Mouse (Mus musculus): ENCODE measurements around the gene Pde4d. TPM values are rescaled to one million over a fixed set of nuclear protein-coding genes. Genes with fewer than 3 reads are reported as not detected.

Pde4d gene
- total and polyA plus RNA-seq, 2 experiments from 2014 or later, result 19.0 to 103 TPM

- no peak overlapping the region for H3K4me2 ChIP-seq (ENCODE audit: low read depth, low read length, poor library complexity, severe bottlenecking)
- no peaks in the 10 kb centered on the region for H3K36me3 ChIP-seq (ENCODE audit: insufficient read depth, low read length)
- H3K27me3 ChIP-seq (ENCODE audit: insufficient read depth, low read length), result no peaks in the 10 kb centered on the region
- no peak overlapping the region for H3K9ac ChIP-seq (replicated peaks; ENCODE audit: low read length, poor library complexity, severe bottlenecking)
- no peak overlapping the region for H3K4me3 ChIP-seq (ENCODE audit: low read depth, low read length)
- ATAC-seq (ENCODE audit: low FRiP score), result no peak
- no peaks in the 10 kb centered on the region for H3K9me3 ChIP-seq (ENCODE audit: low read length)
- WGBS, result 70% methylated on average over 2 of the region's 2 CpGs
- H3K27ac ChIP-seq (ENCODE audit: low read depth, low read length), result no peak overlapping the region
- TF ChIP-seq CTCF (IDR thresholded peaks at IDR 0.05), result no peak
- H3K4me1 ChIP-seq (ENCODE audit: insufficient read depth, low read length), result no peaks in the 10 kb centered on the region
- no peak for DNase-seq (ENCODE audit: low spot score)
Observed at GRCm38 (mm10) chr13:108630576-108630975, 180.8 kb downstream of the Pde4d start.

- Histone ChIP-seq H3K4me3 (ENCODE audit: low read depth, low read length) (no peak overlapping the region), H3K4me1 (ENCODE audit: insufficient read depth, low read length) (no peaks in the 10 kb centered on the region), H3K9ac (replicated peaks; ENCODE audit: low read length, poor library complexity, severe bottlenecking) (no peak overlapping the region), H3K9me3 (ENCODE audit: low read length) (no peaks in the 10 kb centered on the region), H3K36me3 (ENCODE audit: insufficient read depth, low read length) (no peaks in the 10 kb centered on the region), H3K4me2 (ENCODE audit: low read depth, low read length, poor library complexity, severe bottlenecking) (no peak overlapping the region), H3K27me3 (ENCODE audit: insufficient read depth, low read length) (no peaks in the 10 kb centered on the region), H3K27ac (ENCODE audit: low read depth, low read length) (no peak overlapping the region)
- TF ChIP-seq CTCF (IDR thresholded peaks at IDR 0.05), result peak; percentile 53
- no peak for ATAC-seq (ENCODE audit: low FRiP score)
- WGBS, result 72% methylated on average over 3 of the region's 3 CpGs
- DNase-seq (ENCODE audit: low spot score), result no peak
Observed at GRCm38 (mm10) chr13:108631222-108631621, 181.5 kb downstream of the Pde4d start.

- Histone ChIP-seq H3K9me3 (ENCODE audit: low read length) (no peaks in the 10 kb centered on the region), H3K27me3 (ENCODE audit: insufficient read depth, low read length) (no peaks in the 10 kb centered on the region), H3K4me3 (ENCODE audit: low read depth, low read length) (no peak overlapping the region), H3K27ac (ENCODE audit: low read depth, low read length) (no peak overlapping the region), H3K4me1 (ENCODE audit: insufficient read depth, low read length) (no peaks in the 10 kb centered on the region), H3K4me2 (ENCODE audit: low read depth, low read length, poor library complexity, severe bottlenecking) (no peak overlapping the region), H3K36me3 (ENCODE audit: insufficient read depth, low read length) (no peaks in the 10 kb centered on the region), H3K9ac (replicated peaks; ENCODE audit: low read length, poor library complexity, severe bottlenecking) (no peak overlapping the region)
- TF ChIP-seq CTCF (IDR thresholded peaks at IDR 0.05), result no peak
- DNase-seq (ENCODE audit: low spot score) (no peak), ATAC-seq (ENCODE audit: low FRiP score) (no peak)
- WGBS, result 45% methylated on average over 1 of the region's 1 CpGs
Observed at GRCm38 (mm10) chr13:108636526-108636925, 186.8 kb downstream of the Pde4d start.

GRCm38 (mm10) chr13:108642259-108642658 lies 192.5 kb downstream of the Pde4d start:
- Histone ChIP-seq H3K4me3 (ENCODE audit: low read depth, low read length) (no peak overlapping the region), H3K9me3 (ENCODE audit: low read length) (no peaks in the 10 kb centered on the region), H3K4me2 (ENCODE audit: low read depth, low read length, poor library complexity, severe bottlenecking) (no peak overlapping the region), H3K9ac (replicated peaks; ENCODE audit: low read length, poor library complexity, severe bottlenecking) (no peak overlapping the region), H3K36me3 (ENCODE audit: insufficient read depth, low read length) (no peaks in the 10 kb centered on the region), H3K27ac (ENCODE audit: low read depth, low read length) (no peak overlapping the region), H3K4me1 (ENCODE audit: insufficient read depth, low read length) (no peaks in the 10 kb centered on the region), H3K27me3 (ENCODE audit: insufficient read depth, low read length) (no peaks in the 10 kb centered on the region)
- WGBS, result 81% methylated on average over 5 of the region's 5 CpGs
- DNase-seq (ENCODE audit: low spot score) (no peak), ATAC-seq (ENCODE audit: low FRiP score) (no peak)
- TF ChIP-seq CTCF (IDR thresholded peaks at IDR 0.05), result no peak

- WGBS, result 78% methylated on average over 6 of the region's 6 CpGs
Observed at GRCm38 (mm10) chr13:108646801-108647200, 197.1 kb downstream of the Pde4d start.

GRCm38 (mm10) chr13:108647239-108647638 lies 197.5 kb downstream of the Pde4d start:
- Histone ChIP-seq H3K9me3 (ENCODE audit: low read length) (no peaks in the 10 kb centered on the region), H3K4me2 (ENCODE audit: low read depth, low read length, poor library complexity, severe bottlenecking) (no peak overlapping the region), H3K27me3 (ENCODE audit: insufficient read depth, low read length) (no peaks in the 10 kb centered on the region), H3K9ac (replicated peaks; ENCODE audit: low read length, poor library complexity, severe bottlenecking) (no peak overlapping the region), H3K4me3 (ENCODE audit: low read depth, low read length) (no peak overlapping the region), H3K27ac (ENCODE audit: low read depth, low read length) (no peak overlapping the region), H3K4me1 (ENCODE audit: insufficient read depth, low read length) (no peaks in the 10 kb centered on the region), H3K36me3 (ENCODE audit: insufficient read depth, low read length) (no peaks in the 10 kb centered on the region)
- TF ChIP-seq CTCF (IDR thresholded peaks at IDR 0.05), result no peak
- WGBS, result 84% methylated on average over 11 of the region's 11 CpGs
- ATAC-seq (ENCODE audit: low FRiP score), result no peak
- DNase-seq (ENCODE audit: low spot score), result no peak

More at GRCm38 (mm10) chr13:108646801-108647200, 197.1 kb downstream of the Pde4d start:
- DNase-seq (ENCODE audit: low spot score) (no peak), ATAC-seq (ENCODE audit: low FRiP score) (no peak)
- Histone ChIP-seq H3K4me1 (ENCODE audit: insufficient read depth, low read length) (no peaks in the 10 kb centered on the region), H3K4me3 (ENCODE audit: low read depth, low read length) (no peak overlapping the region), H3K27ac (ENCODE audit: low read depth, low read length) (no peak overlapping the region), H3K27me3 (ENCODE audit: insufficient read depth, low read length) (no peaks in the 10 kb centered on the region), H3K36me3 (ENCODE audit: insufficient read depth, low read length) (no peaks in the 10 kb centered on the region), H3K4me2 (ENCODE audit: low read depth, low read length, poor library complexity, severe bottlenecking) (no peak overlapping the region), H3K9ac (replicated peaks; ENCODE audit: low read length, poor library complexity, severe bottlenecking) (no peak overlapping the region), H3K9me3 (ENCODE audit: low read length) (no peaks in the 10 kb centered on the region)
- TF ChIP-seq CTCF (IDR thresholded peaks at IDR 0.05), result no peak
